Mouse (Mus musculus) brain, embryonic 14.5 days (tissue): ENCODE measurements around the gene Exph5. TPM values are rescaled to one million over a fixed set of nuclear protein-coding genes. Genes with fewer than 3 reads are reported as not detected.

Experiments
- DNase-seq: peaks from one replicate; pipeline ENCODE4 v3.0.0-alpha.2; 2011; ENCODE audit warnings: low read depth
- CTCF ChIP-seq: fragments of 200-500 bp; IDR thresholded peaks from 2 replicates; pipeline ENCODE4 v1.5.1; 2012; ENCODE audit warnings: inconsistent platforms, mild to moderate bottlenecking, moderate library complexity, borderline replicate concordance; ENCODE audit not compliant: insufficient read depth, insufficient read length; ENCODE audit errors: extremely low read depth
- POLR2A ChIP-seq: fragments of 200-500 bp; IDR thresholded peaks from 2 replicates; pipeline ENCODE4 v1.6.1; 2012; ENCODE audit warnings: mild to moderate bottlenecking, inconsistent platforms, borderline replicate concordance; ENCODE audit not compliant: poor library complexity, insufficient read depth, insufficient read length, severe bottlenecking; ENCODE audit errors: extremely low read depth
- polyA plus RNA-seq: library from polyadenylated mRNA; depleted of rRNA; stranded (reverse); fragments of >200 nt; gene quantifications from 2 replicates; pipeline ENCODE4 v1.2.3, GENCODE M21; 2012

The Exph5 gene
- polyA plus RNA-seq, 1 experiment, result 0.23 TPM

DNA sequence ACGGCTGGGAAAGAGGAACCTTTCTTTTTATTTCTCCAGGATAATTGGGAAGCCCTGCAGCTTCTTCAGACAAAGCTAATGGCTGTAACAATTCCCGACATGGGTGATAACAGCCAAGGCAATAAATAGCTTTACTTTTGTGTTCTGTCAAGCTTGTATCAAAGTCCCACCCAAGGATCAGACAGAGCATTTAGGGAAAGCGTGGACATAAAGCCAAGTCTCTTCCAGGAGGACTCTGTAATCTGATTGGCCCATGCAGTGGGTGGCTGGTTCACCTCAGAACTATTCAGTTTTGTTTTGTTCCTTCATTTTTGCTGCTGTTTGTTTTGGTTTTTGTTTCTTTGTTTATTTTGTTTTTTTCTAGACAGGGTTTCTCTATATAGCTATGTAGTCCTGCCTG lies 44.3 kb downstream of the Exph5 start:
- TF ChIP-seq CTCF, result no peak
- TF ChIP-seq POLR2A, result no peak
- no peak for DNase-seq

DNA sequence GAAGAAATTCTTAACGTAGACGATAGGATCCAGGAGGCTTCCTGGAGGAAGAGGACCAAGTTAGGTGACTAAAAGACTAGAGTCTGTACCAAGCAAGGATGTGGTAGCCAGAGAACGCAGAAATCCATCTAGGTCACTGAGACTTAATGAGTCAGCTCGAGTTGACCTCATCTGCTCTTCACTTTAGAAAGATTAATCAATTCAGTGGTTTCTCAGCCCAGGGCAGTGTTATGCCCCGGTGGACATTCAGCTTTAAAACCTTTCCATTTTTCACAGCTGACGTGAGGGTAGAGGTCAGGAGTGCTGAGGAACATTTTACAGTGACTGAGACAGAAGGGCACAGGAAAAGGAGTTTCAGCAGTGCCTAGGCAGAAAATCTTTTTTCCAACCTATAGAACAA lies 44.9 kb downstream of the Exph5 start:
- TF ChIP-seq CTCF (no peak), POLR2A (no peak)
- no peak for DNase-seq

DNA sequence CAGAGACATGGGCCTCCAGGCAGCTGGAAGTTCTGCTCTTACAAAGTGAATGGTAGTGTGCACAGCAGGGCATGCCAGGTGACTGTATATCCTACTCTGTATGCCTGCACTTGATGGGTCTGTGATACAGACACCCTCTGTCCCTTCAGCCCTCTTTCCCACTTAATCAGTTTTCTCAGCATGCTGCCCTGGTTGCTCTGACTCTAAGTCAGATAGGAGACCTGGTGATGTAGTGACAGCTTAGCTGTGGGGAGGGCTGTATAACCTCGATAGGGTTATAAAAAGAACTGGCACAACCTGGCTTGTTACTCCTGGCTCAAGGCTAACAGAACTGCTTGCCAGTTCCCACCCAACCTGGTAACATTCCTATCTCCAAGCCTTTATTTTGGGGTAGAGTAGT lies 47.7 kb downstream of the Exph5 start:
- no peak for DNase-seq
- TF ChIP-seq POLR2A (no peak), CTCF (no peak)

DNA sequence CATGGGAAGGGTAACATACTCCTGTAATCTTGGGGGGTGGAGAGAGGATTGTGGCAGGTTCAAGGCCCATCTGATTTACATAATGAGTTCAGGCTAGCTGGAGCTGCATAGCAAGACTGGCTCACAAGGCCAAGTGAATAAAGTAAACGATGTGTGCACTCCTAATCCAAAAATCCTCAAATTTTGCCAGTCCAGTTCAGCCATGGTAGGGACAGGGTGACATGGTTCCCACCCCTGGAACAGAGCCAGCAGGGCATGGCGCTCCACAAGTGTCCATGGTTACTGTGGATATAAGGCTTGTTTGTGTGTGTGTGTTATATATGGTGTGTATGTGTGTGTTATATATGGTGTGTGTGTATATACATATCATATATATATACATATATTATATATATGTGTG lies 48.9 kb downstream of the Exph5 start:
- no peak for DNase-seq
- TF ChIP-seq CTCF (no peak), POLR2A (no peak)

DNA sequence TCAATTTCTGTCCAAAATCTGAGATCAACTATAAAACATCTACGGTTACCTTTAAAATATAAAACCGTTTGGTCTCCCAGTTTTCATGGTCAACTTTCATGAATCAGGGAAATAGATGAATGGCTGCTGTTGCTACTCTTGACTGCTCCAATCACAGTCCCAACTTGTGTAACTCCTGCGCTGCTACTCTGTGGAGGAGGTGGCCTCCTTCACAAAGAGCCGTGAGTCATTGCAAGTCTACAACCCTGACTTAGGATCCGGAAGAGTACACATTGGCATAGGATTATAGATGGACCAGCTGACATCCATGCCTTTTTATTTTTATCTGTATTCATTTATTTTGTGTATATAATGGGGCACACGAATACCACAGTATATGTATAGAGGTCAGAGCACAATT lies 50.4 kb downstream of the Exph5 start:
- no peak for DNase-seq
- TF ChIP-seq POLR2A (no peak), CTCF (no peak)

DNA sequence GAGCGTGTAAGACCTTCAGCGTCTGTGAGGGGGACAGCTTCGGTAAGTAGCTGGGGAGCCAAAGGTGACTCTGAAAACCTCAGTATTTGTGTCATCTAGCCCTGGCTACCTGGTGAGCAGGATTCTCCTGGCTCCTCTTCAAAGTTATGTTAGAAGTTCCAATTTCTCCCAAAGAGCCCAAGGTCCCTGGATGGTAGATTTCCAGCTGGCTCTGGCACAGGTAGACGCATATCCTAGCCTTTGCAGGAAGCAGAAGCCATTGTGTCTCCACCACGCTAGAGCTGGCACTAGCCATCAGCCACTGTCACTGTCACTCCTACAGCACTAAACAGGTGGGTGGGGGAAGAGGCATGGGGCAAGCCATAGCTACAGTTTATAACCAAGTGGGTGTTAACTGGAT lies 51.7 kb downstream of the Exph5 start:
- DNase-seq, result no peak
- TF ChIP-seq POLR2A (no peak), CTCF (no peak)

DNA sequence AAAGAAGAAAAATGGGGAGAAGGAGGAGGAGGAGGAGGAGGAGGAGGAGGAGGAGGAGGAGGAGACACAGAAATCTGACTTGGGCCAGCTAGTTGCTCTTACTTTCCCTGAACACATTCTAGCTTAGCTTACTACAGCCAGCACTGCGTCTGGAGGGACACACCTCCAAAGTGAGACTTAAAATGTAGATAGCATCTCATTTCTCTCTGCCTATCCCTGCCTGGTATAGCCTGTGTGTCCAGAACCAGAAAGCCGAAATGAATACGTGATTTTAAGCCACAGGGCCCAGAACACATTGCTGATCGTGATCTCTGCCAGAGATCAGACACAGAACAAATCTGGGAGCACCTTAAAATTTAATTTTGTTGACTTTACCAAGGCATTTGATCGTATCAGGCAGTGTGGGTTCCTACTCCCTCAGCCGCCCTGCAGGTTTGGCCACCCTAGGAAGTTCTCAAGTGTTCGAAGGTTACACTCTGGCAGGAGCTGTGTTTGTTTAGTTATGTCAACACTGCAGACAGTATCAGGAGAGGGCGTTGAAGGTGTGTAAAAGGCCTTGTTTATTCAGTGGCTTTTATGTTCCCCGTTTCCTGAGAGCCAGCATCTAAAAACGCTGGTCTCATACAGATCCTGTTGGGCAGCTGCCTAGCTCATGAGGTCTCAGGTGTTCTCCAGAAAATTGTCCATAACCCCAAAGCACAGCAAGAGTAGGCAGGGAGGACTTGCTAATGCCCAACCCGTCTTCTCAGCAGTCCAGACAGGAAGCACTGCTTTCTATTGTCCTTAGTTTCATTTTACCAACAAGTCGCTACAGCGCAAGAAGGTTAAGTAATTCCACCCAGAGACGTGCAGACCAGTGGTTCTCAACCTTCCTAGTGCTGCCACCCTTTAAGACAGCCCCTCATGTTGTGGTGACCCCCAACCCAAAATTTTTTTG lies 55.0 kb downstream of the Exph5 start:
- TF ChIP-seq CTCF, result no peak
- TF ChIP-seq POLR2A, result no peak
- DNase-seq, result no peak

DNA sequence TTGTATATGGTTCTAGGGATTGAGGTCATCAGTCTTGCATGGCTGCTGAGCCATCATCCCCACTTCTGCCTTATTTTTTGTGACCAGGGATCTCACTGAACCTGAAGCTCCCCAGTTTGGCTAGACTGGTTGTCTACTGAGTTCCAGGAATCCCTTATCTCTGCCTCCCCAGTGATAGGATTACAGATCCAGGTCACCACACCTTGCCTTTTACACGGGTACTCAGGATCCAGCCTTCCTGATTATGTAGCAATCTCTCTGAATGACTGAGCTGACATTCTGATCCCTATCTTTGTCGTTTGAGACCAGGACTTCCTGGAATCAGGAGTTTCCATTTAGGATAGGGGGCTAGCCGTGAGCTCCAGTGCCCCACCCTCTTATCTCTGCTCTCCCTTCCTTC lies 69.9 kb downstream of the Exph5 start:
- TF ChIP-seq POLR2A (no peak), CTCF (no peak)
- DNase-seq, result no peak

DNA sequence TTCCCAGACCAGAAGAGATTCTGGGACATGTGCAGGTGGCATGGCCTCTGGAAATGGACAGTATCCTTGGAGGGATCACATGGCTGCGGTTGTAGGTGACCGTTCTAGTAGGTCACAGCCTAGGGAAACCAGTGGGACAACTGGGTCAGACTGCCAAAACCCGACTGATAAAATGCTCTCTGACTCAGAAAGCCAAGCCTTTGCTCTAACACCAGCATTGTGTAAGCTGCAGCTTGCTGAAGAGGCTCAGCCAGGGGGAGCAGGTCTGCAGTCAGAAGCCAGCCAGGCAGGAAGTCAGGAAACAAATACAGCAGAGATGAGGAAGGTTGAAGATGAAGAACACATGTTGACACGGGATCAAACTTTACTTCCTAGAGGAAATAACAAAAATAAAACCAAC lies 74.4 kb downstream of the Exph5 start:
- DNase-seq, result no peak
- TF ChIP-seq POLR2A (no peak), CTCF (no peak)

DNA sequence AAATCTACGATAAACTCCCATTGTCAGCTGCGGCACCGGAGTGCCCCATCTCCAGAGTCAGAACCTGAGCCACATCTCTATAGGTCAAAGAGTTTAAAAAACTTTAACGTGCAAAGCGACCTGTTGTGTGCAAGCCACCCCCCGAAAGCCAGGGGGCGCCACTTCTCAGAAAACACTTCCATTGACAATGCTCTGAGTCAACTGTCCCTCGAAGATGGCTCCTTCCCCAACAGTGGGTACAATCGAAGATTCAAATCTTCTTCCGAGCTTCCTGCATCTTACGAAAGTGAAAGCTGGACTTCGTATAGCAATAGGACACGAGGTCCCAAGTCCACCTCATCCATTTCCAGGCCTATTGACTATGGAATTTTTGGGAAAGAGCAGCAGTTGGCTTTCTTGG lies 75.3 kb downstream of the Exph5 start:
- DNase-seq, result no peak
- TF ChIP-seq POLR2A (no peak), CTCF (peak; percentile 21; the same call in 1 of the 2 replicates)

DNA sequence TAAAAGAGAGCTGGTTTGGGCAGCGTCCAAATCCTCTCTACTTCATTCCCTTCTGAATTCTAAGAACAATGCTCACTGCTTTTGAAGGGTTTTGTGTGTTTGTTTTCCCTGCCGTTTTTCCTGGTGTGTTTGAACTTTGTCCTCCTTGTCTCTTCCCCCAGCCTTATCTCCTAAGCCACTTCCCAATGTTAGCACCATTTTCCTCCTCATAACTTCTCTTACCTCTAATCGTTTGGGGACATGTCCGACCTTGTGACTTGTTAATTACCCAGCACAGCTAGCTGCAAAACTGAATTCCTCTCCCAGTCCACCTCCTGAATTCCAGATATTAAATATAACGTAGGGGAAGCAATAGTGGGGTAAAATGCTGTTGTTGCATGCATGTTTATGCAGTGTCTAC lies 76.1 kb downstream of the Exph5 start:
- DNase-seq, result no peak
- TF ChIP-seq POLR2A (no peak), CTCF (no peak)

DNA sequence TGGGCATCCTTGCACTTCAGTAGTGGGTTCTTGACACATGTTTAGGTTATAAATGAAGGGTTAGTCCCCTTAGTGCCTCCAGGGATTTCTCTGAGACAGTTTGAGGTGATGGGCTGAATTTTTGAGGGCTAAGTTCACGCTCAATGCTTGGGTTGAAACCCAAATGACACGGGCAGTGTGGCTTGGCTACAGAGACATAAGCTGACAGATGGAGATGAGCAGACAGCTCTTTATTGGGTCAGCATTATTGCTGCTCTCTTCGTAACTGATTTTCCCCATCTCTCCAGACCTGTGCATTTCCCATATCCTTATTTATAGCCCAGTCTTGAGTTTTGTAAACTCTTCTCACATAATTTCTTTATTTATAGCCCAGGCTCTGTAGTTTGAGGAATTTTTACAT lies 76.7 kb downstream of the Exph5 start:
- TF ChIP-seq POLR2A, result no peak
- no peak for DNase-seq
